Mouse (Mus musculus): Measurements from ENCODE around the gene Flcn.

The Flcn gene

GRCm38 (mm10) chr11:59805656-59806055 lies 4.2 kb downstream of the Flcn start:
- no peak for DNase-seq (ENCODE audit: low read depth, low spot score)

- no peak for DNase-seq (ENCODE audit: low read depth, low spot score)
These were observed 4.6 kb downstream of the Flcn start for GRCm38 (mm10) chr11:59805256-59805655.

GRCm38 (mm10) chr11:59804409-59805110 lies 5.3 kb downstream of the Flcn start:
- DNase-seq (ENCODE audit: low read depth, low spot score) = no peak

- DNase-seq (ENCODE audit: low read depth, low spot score) = no peak
These were observed 6.3 kb downstream of the Flcn start for GRCm38 (mm10) chr11:59803516-59803915.

- DNase-seq (ENCODE audit: low read depth, low spot score) = no peak
These were observed 7.9 kb downstream of the Flcn start for GRCm38 (mm10) chr11:59801881-59802280.

- DNase-seq (ENCODE audit: low read depth, low spot score) = no peak
These were observed 9.4 kb downstream of the Flcn start for GRCm38 (mm10) chr11:59800412-59800811.

GRCm38 (mm10) chr11:59793390-59793789 lies 16.4 kb downstream of the Flcn start:
- no peak for DNase-seq (ENCODE audit: low read depth, low spot score)

GRCm38 (mm10) chr11:59789311-59789710 lies 20.5 kb downstream of the Flcn start:
- DNase-seq (ENCODE audit: low read depth, low spot score) = no peak

- peak; percentile 38 for DNase-seq (ENCODE audit: low read depth, low spot score)
These were observed 22.5 kb downstream of the Flcn start, which contains the start of gene Pld6 for GRCm38 (mm10) chr11:59787199-59787781. TSS of gene Pld6 (minus strand) at chr11:59787645.

- no peak for DNase-seq (ENCODE audit: low read depth, low spot score)
These were observed 23.2 kb downstream of the Flcn start for GRCm38 (mm10) chr11:59786444-59787198.

GRCm38 (mm10) chr11:59783591-59783990 lies 26.2 kb downstream of the Flcn start:
- no peak for DNase-seq (ENCODE audit: low read depth, low spot score)

- DNase-seq (ENCODE audit: low read depth, low spot score) = no peak
These were observed 27.7 kb downstream of the Flcn start for GRCm38 (mm10) chr11:59782091-59782590.

GRCm38 (mm10) chr11:59780241-59780640 lies 29.6 kb downstream of the Flcn start:
- no peak for DNase-seq (ENCODE audit: low read depth, low spot score)

GRCm38 (mm10) chr11:59779406-59779805 lies 30.4 kb downstream of the Flcn start:
- no peak for DNase-seq (ENCODE audit: low read depth, low spot score)

- no peak for DNase-seq (ENCODE audit: low read depth, low spot score)
These were observed 31.0 kb downstream of the Flcn start for GRCm38 (mm10) chr11:59778874-59779223.

GRCm38 (mm10) chr11:59778181-59778873 lies 31.5 kb downstream of the Flcn start:
- DNase-seq (ENCODE audit: low read depth, low spot score) = peak; percentile 48

- DNase-seq (ENCODE audit: low read depth, low spot score) = no peak
These were observed 32.6 kb downstream of the Flcn start for GRCm38 (mm10) chr11:59777259-59777658.

- DNase-seq (ENCODE audit: low read depth, low spot score) = no peak
These were observed 34.2 kb downstream of the Flcn start for GRCm38 (mm10) chr11:59775435-59776148.

GRCm38 (mm10) chr11:59774522-59774921 lies 35.3 kb downstream of the Flcn start:
- no peak for DNase-seq (ENCODE audit: low read depth, low spot score)

GRCm38 (mm10) chr11:59772902-59773301 lies 36.9 kb downstream of the Flcn start:
- no peak for DNase-seq (ENCODE audit: low read depth, low spot score)

GRCm38 (mm10) chr11:59772291-59772690 lies 37.5 kb downstream of the Flcn start:
- DNase-seq (ENCODE audit: low read depth, low spot score) = no peak
